ENCODE assay signal across 8 mouse cellular contexts in the genomic region with DNA sequence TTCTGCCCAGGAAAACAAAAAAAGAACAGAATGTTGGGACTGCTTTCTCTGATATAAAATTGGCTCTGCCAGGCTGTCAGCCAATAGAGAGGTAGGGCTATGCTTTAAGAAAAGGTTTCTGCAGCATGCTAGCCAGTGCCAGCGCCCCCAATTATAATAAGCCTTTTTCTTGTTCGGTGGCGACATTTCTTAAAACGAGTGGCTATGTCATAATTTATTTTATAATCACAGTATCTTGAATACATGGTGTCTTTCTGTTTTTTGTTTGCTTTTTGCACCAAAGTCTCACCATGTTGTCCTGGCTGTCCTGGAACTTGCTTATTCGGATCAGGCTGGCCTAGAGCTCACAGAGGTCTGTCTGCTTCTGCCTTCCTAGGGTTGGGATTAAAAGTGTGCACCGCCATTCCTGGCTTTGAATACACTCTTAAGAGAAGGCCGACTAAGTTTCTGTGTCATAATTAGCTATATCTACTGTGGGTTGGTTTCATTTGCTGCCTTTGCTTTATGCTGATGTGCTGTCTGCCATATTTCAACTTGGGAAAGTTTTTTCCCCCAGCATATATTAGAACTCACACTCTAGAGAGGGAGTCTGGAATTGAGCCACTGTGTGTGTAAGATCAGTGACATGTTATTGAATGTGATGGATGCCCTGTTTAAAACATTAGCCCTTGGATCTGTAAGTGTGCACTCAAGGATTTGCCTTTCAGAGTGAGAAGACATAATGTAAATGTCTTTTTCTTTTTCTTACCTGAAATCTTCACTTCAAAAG. TPM values are rescaled to one million over a fixed set of nuclear protein-coding genes. Genes with fewer than 3 reads are reported as not detected.
DNase-seq lines count a peak whose midpoint lies in the region; ATAC-seq lines count a peak whose summit lies in the region.

No protein-coding gene starts in this region.

- H3K36me3 ChIP-seq in neural tube, embryonic 11.5 days (ENCODE audit: control insufficient read depth, insufficient read depth, low read length): no peaks in the 10 kb centered on the region
- H3K36me3 ChIP-seq in limb, embryonic 12.5 days: peaks cover 7% of the 10 kb centered on the region
- 0 out of 2 replicates have a peak, but pooled peaks cover 1% of the 10 kb centered on the region for H3K36me3 ChIP-seq in stomach, embryonic 15.5 days

- H3K4me1 ChIP-seq in neural tube, embryonic 11.5 days (ENCODE audit: control insufficient read depth, insufficient read depth, low read length): peaks cover 15% of the 10 kb centered on the region
- H3K4me1 ChIP-seq in limb, embryonic 12.5 days (replicated peaks): peaks cover 10% of the 10 kb centered on the region
- H3K4me1 ChIP-seq in stomach, embryonic 15.5 days: peaks cover 7% of the 10 kb centered on the region

- no peak overlapping the region for H3K27ac ChIP-seq in neural tube, embryonic 11.5 days (ENCODE audit: low read depth, low read length)
- H3K27ac ChIP-seq in limb, embryonic 12.5 days: no peak overlapping the region
- H3K27ac ChIP-seq in stomach, embryonic 15.5 days: no peak overlapping the region

- ATAC-seq in neural tube, embryonic 11.5 days (ENCODE audit: insufficient read depth, low FRiP score, low TSS enrichment): no peak
- no peak for ATAC-seq in limb, embryonic 12.5 days (ENCODE audit: insufficient number of reproducible peaks, insufficient read depth, low FRiP score, low TSS enrichment, low read depth)
- ATAC-seq in stomach, embryonic 15.5 days (ENCODE audit: insufficient read depth, low FRiP score, low read depth): no peak

- H3K4me2 ChIP-seq in neural tube, embryonic 11.5 days (ENCODE audit: low read depth): peak overlapping the region; percentile 64
- peak overlapping the region; percentile 76 for H3K4me2 ChIP-seq in limb, embryonic 12.5 days
- H3K4me2 ChIP-seq in stomach, embryonic 15.5 days: peak overlapping the region; percentile 62

- no peaks in the 10 kb centered on the region for H3K9me3 ChIP-seq in neural tube, embryonic 11.5 days (ENCODE audit: control insufficient read depth, low read length)
- no peaks in the 10 kb centered on the region for H3K9me3 ChIP-seq in limb, embryonic 12.5 days
- no peaks in the 10 kb centered on the region for H3K9me3 ChIP-seq in stomach, embryonic 15.5 days

- 62% methylated on average over 7 of the region's 7 CpGs for WGBS in neural tube, embryonic 11.5 days
- WGBS in limb, embryonic 12.5 days: 43% methylated on average over 7 of the region's 7 CpGs
- 36% methylated on average over 7 of the region's 7 CpGs for WGBS in stomach, embryonic 15.5 days

- no peaks in the 10 kb centered on the region for H3K27me3 ChIP-seq in neural tube, embryonic 11.5 days (ENCODE audit: control insufficient read depth, insufficient read depth, low read length)
- H3K27me3 ChIP-seq in limb, embryonic 12.5 days: no peaks in the 10 kb centered on the region
- H3K27me3 ChIP-seq in stomach, embryonic 15.5 days (replicated peaks): no peaks in the 10 kb centered on the region

- H3K9ac ChIP-seq in neural tube, embryonic 11.5 days (ENCODE audit: low read length): no peak overlapping the region; the same call in 1 of the 2 replicates
- H3K9ac ChIP-seq in limb, embryonic 12.5 days (replicated peaks): peak overlapping the region; percentile 88; the same call in 1 of the 2 replicates
- no peak overlapping the region for H3K9ac ChIP-seq in stomach, embryonic 15.5 days

- H3K4me3 ChIP-seq in neural tube, embryonic 11.5 days (ENCODE audit: low read depth, low read length): peak overlapping the region; percentile 63
- peak overlapping the region; percentile 91 for H3K4me3 ChIP-seq in limb, embryonic 12.5 days (replicated peaks)
- H3K4me3 ChIP-seq in stomach, embryonic 15.5 days (replicated peaks): peak overlapping the region; percentile 81

- DNase-seq in embryo, embryonic 10.5 days (ENCODE audit: low spot score): peak; percentile 14
- no peak for DNase-seq in embryo, embryonic 10 days (ENCODE audit: low spot score)
- DNase-seq in neural tube, embryonic 11.5 days (ENCODE audit: low spot score): no peak
- DNase-seq in neural tube, embryonic 10.5 days (ENCODE audit: extremely low spot score, low spot score): no peak
- no peak for DNase-seq in adrenal gland, postnatal 14 days
- DNase-seq in gastrocnemius, adult 18-20 months (ENCODE audit: low spot score): no peak

RNA-seq across cellular contexts. Expression of a gene that starts 1.4 kb away (rescaled TPM):
- 79.6 and 81.6 TPM in 2 replicates for polyA plus RNA-seq in neural tube, embryonic 11.5 days (2014; fragmentation: Nextera tagmentation; extraction: Ambion mirVana)
- 64.4 and 66.0 TPM in 2 replicates for polyA plus RNA-seq in limb, embryonic 12.5 days (2016; fragmentation: Nextera tagmentation; extraction: Ambion mirVana)
- 40.4 and 42.7 TPM in 2 replicates for polyA plus RNA-seq in stomach, embryonic 15.5 days (2015; fragmentation: Nextera tagmentation; extraction: Ambion mirVana)
- total RNA-seq in adrenal gland, postnatal 14 days (2021): 33.5 and 34.2 TPM in 2 replicates
- 100 to 1,000 TPM in 1 of 2 experiments, 10 to 100 TPM in 1; 55.7 to 103 TPM for total RNA-seq in gastrocnemius, adult 18-20 months (2021)

RNA-seq across cellular contexts. Expression of a gene that starts 1.4 kb away (rescaled TPM):
- polyA plus RNA-seq in neural tube, embryonic 11.5 days (2014; fragmentation: Nextera tagmentation; extraction: Ambion mirVana): 38.4 and 43.7 TPM in 2 replicates
- 38.9 and 40.5 TPM in 2 replicates for polyA plus RNA-seq in limb, embryonic 12.5 days (2016; fragmentation: Nextera tagmentation; extraction: Ambion mirVana)
- polyA plus RNA-seq in stomach, embryonic 15.5 days (2015; fragmentation: Nextera tagmentation; extraction: Ambion mirVana): 31.8 and 35.2 TPM in 2 replicates
- total RNA-seq in adrenal gland, postnatal 14 days (2021): 26.4 and 33.4 TPM in 2 replicates
- 10 to 100 TPM; 21.0 to 22.4 TPM for total RNA-seq in gastrocnemius, adult 18-20 months (2021)

RNA-seq across cellular contexts. Expression of a gene that starts 20.5 kb away (rescaled TPM):
- 12.7 and 14.3 TPM in 2 replicates for polyA plus RNA-seq in neural tube, embryonic 11.5 days (2014; fragmentation: Nextera tagmentation; extraction: Ambion mirVana)
- 13.5 and 13.7 TPM in 2 replicates for polyA plus RNA-seq in limb, embryonic 12.5 days (2016; fragmentation: Nextera tagmentation; extraction: Ambion mirVana)
- 6.2 and 7.3 TPM in 2 replicates for polyA plus RNA-seq in stomach, embryonic 15.5 days (2015; fragmentation: Nextera tagmentation; extraction: Ambion mirVana)
- total RNA-seq in adrenal gland, postnatal 14 days (2021): 3.6 and 4.1 TPM in 2 replicates
- under 1 TPM; 0.50 to 0.76 TPM for total RNA-seq in gastrocnemius, adult 18-20 months (2021)

RNA-seq across cellular contexts. Expression of a gene that starts 32.6 kb away (rescaled TPM):
- polyA plus RNA-seq in neural tube, embryonic 11.5 days (2014; fragmentation: Nextera tagmentation; extraction: Ambion mirVana): 30.3 and 35.2 TPM in 2 replicates
- polyA plus RNA-seq in limb, embryonic 12.5 days (2016; fragmentation: Nextera tagmentation; extraction: Ambion mirVana): 70.2 and 70.8 TPM in 2 replicates
- polyA plus RNA-seq in stomach, embryonic 15.5 days (2015; fragmentation: Nextera tagmentation; extraction: Ambion mirVana): 49.3 and 51.9 TPM in 2 replicates
- total RNA-seq in adrenal gland, postnatal 14 days (2021): 21.3 and 31.9 TPM in 2 replicates
- total RNA-seq in gastrocnemius, adult 18-20 months (2021): 1 to 10 TPM; 6.1 to 7.5 TPM

RNA-seq across cellular contexts. Expression of a gene that starts 58.9 kb away (rescaled TPM):
- 0.11 and 0.16 TPM in 2 replicates for polyA plus RNA-seq in neural tube, embryonic 11.5 days (2014; fragmentation: Nextera tagmentation; extraction: Ambion mirVana)
- 0.69 and 0.85 TPM in 2 replicates for polyA plus RNA-seq in limb, embryonic 12.5 days (2016; fragmentation: Nextera tagmentation; extraction: Ambion mirVana)
- polyA plus RNA-seq in stomach, embryonic 15.5 days (2015; fragmentation: Nextera tagmentation; extraction: Ambion mirVana): 2.8 and 3.8 TPM in 2 replicates
- 1.7 and 2.9 TPM in 2 replicates for total RNA-seq in adrenal gland, postnatal 14 days (2021)
- under 1 TPM; 0.18 to 0.31 TPM for total RNA-seq in gastrocnemius, adult 18-20 months (2021)
